In the genomic region with DNA sequence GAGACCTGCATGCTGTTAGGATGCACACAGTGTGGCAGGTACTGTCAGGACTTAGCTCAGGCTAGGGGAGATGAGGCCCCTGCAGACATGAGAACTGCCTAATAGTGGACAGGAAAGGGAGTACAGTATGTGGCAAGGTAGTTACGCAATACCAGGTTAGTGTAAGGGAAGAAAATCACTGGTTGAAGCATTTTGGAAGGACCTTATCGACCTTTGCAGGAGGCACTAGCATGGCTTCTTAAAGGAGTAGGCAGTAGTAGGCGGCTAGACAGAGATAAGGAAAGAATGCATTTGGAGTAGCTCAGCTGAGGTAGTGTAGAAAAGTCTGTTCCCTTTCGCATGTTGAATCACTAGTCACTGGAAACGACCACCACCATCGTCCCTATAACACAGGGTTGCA, we compare ENCODE assay signal across 11 mouse cellular contexts. TPM values are rescaled to one million over a fixed set of nuclear protein-coding genes. Genes with fewer than 3 reads are reported as not detected.
DNase-seq lines count a peak whose midpoint lies in the region; ATAC-seq and TF ChIP-seq lines count a peak whose summit lies in the region.
"Had no signal": no experiment of that assay in that cellular context is flagged by ENCODE, and none has a peak within 500 bp of the region (broad histone marks: within the 10 kb centered on the region; RNA-seq: fewer than 3 reads in every experiment).

No protein-coding gene starts in this region.

- no peak for TF ChIP-seq POLR2A in kidney, adult 2 months (IDR thresholded peaks at IDR 0.05; ENCODE audit: low read depth, low read length)

- peaks cover 38% of the 10 kb centered on the region for H3K4me1 ChIP-seq in kidney, adult 2 months (ENCODE audit: control insufficient read depth, insufficient read depth, low read length)

- no peak overlapping the region for H3K4me3 ChIP-seq in kidney, adult 2 months (ENCODE audit: insufficient read depth, low read depth, low read length)
- H3K4me3 ChIP-seq: heart, embryonic 13.5 days had no signal

- DNase-seq in kidney, adult 2 months = peak; percentile 29
- DNase-seq in kidney, adult 18-20 months = no peak
- DNase-seq in 416B (ENCODE audit: low read depth) = peak; percentile 91
- peak; percentile 52 for DNase-seq in lung, postnatal 25 days (ENCODE audit: low spot score)
- no peak for DNase-seq in ovary, postnatal 14 days (ENCODE audit: low spot score)
- no peak for DNase-seq in thymus, postnatal 0 days (ENCODE audit: low spot score)
- DNase-seq in frontal cortex, adult 2 months (ENCODE audit: extremely low spot score in 1 of 2, low spot score in 1 of 2) = no peak
- DNase-seq: cerebellum, adult 18-20 months; thymus, postnatal 4 days had no signal

- peak overlapping the region; percentile 58 for H3K27ac ChIP-seq in kidney, adult 2 months (ENCODE audit: insufficient read depth, low read depth, low read length)
- H3K27ac ChIP-seq: heart, embryonic 13.5 days had no signal

- WGBS in kidney, adult 2 months = 63% methylated on average over 6 of the region's 6 CpGs

- H3K36me3 ChIP-seq in kidney, adult 2 months (ENCODE audit: control insufficient read depth, insufficient read depth, low read length) = no peaks in the 10 kb centered on the region
- H3K36me3 ChIP-seq: heart, embryonic 13.5 days had no signal

- ATAC-seq in common myeloid progenitor, adult 5-6 weeks (replicated peaks; ENCODE audit: low read depth, poor library complexity, severe bottlenecking) = peak; percentile 63

- TF ChIP-seq CTCF in kidney, adult 2 months (conservative IDR thresholded peaks at IDR 0.05; ENCODE audit: insufficient read depth, insufficient read length, low read depth, low read length) = no peak

- no peaks in the 10 kb centered on the region for H3K27me3 ChIP-seq in kidney, adult 2 months (replicated peaks; ENCODE audit: control insufficient read depth, insufficient read depth, low read length)
- H3K27me3 ChIP-seq: heart, embryonic 13.5 days had no signal

RNA-seq across cellular contexts. Expression of gene Gnptab, which starts 6.8 kb away (rescaled TPM):
- polyA plus RNA-seq in kidney, adult 2 months (2012; rRNA removed) = 12.6 and 12.8 TPM in 2 replicates
- 53.2 and 68.3 TPM in 2 replicates for total RNA-seq in common myeloid progenitor, adult 5-6 weeks (2017)
- polyA plus RNA-seq in thymus, postnatal 0 days (2015; fragmentation: Nextera tagmentation; extraction: Ambion mirVana) = 8.6 and 9.6 TPM in 2 replicates
- polyA plus RNA-seq in frontal cortex, adult 2 months (2012; rRNA removed) = 34.6 and 36.8 TPM in 2 replicates

RNA-seq across cellular contexts. Expression of gene Dram1, which starts 6.9 kb away (rescaled TPM):
- 16.4 and 18.5 TPM in 2 replicates for polyA plus RNA-seq in kidney, adult 2 months (2012; rRNA removed)
- 4.2 and 7.4 TPM in 2 replicates for total RNA-seq in common myeloid progenitor, adult 5-6 weeks (2017)
- polyA plus RNA-seq in thymus, postnatal 0 days (2015; fragmentation: Nextera tagmentation; extraction: Ambion mirVana) = 8.6 and 9.8 TPM in 2 replicates
- 1.4 and 1.7 TPM in 2 replicates for polyA plus RNA-seq in frontal cortex, adult 2 months (2012; rRNA removed)

Comparison
In these comparisons a context has a peak if more than half of its experiments do, and no peak if none do; other contexts are left out.
1. DNase-seq: peak in kidney, adult 2 months (single experiment), 416B (single experiment) and lung, postnatal 25 days (single experiment); none in kidney, adult 18-20 months (single experiment), ovary, postnatal 14 days (single experiment), thymus, postnatal 0 days (single experiment) and frontal cortex, adult 2 months (0 of 2).